Mouse (Mus musculus): Measurements from ENCODE around the gene Mast4.

- no peak for TF ChIP-seq EP300 (IDR thresholded peaks at IDR 0.05; ENCODE audit: low read depth)
- TF ChIP-seq CTCF (IDR thresholded peaks at IDR 0.05; ENCODE audit: low read depth), result no peak
Measured at GRCm38 (mm10) chr13:103338616-103339015, 4.3 kb upstream of the Mast4 start.

Measured in liver, embryonic 14.5 days (tissue).